Mouse (Mus musculus) C2C12 (cell line): ENCODE measurements around the gene Tmem135. TPM values are rescaled to one million over a fixed set of nuclear protein-coding genes. Genes with fewer than 3 reads are reported as not detected.

Experiments
- H3K27me3 ChIP-seq: one replicate; pipeline ENCODE4 v1.6.1; 2011; ENCODE audit not compliant: control insufficient read depth, insufficient read depth, insufficient read length
- H3K36me3 ChIP-seq: one replicate; pipeline ENCODE4 v1.6.1; 2011; ENCODE audit not compliant: control insufficient read depth, insufficient read depth
- H3K4me3 ChIP-seq: one replicate; pipeline ENCODE4 v1.5.1; 2011; ENCODE audit warnings: mild to moderate bottlenecking, control low read depth; ENCODE audit not compliant: poor library complexity, insufficient read depth, severe bottlenecking
- H3K79me2 ChIP-seq: one replicate; pipeline ENCODE4 v1.6.1; 2011; ENCODE audit not compliant: control insufficient read depth, insufficient read depth
- H3K79me3 ChIP-seq: one replicate; pipeline ENCODE4 v1.6.1; 2011; ENCODE audit warnings: low read depth, control low read depth
- H3ac ChIP-seq: one replicate; pipeline ENCODE3; 2011; ENCODE audit warnings: low read depth; ENCODE audit not compliant: control insufficient read depth, insufficient read length
- CEBPB ChIP-seq: IDR thresholded peaks from one replicate; pipeline ENCODE4 v1.6.1; 2011; ENCODE audit warnings: low read depth, mild to moderate bottlenecking, control low read depth, moderate library complexity
- CTCF ChIP-seq: IDR thresholded peaks from one replicate; pipeline ENCODE4 v1.5.1; 2011; ENCODE audit not compliant: control insufficient read depth, insufficient read depth, insufficient read length
- FOSL1 ChIP-seq: IDR thresholded peaks from one replicate; pipeline ENCODE4 v1.8.0; 2011; ENCODE audit warnings: mild to moderate bottlenecking, low read length; ENCODE audit not compliant: poor library complexity, insufficient read depth, severe bottlenecking
- MAX ChIP-seq: IDR thresholded peaks from one replicate; pipeline ENCODE4 v1.6.1; 2011; ENCODE audit warnings: mild to moderate bottlenecking, control low read depth
- MYOD1 ChIP-seq: IDR thresholded peaks from one replicate; pipeline ENCODE4 v1.6.1; 2011; ENCODE audit warnings: low read depth; ENCODE audit not compliant: control insufficient read depth, insufficient read length
- MYOG ChIP-seq: IDR thresholded peaks from one replicate; pipeline ENCODE4 v1.6.1; 2011; ENCODE audit not compliant: control insufficient read depth, insufficient read length; ENCODE audit errors: extremely low read depth
- USF1 ChIP-seq: IDR thresholded peaks from one replicate; pipeline ENCODE4 v1.6.1; 2011; ENCODE audit warnings: low read depth, mild to moderate bottlenecking, control low read depth, moderate library complexity
- long read RNA-seq, 2 experiments: library from polyadenylated mRNA; unstranded; transcript quantifications; one replicate each; pipeline ENCODE4 v2.0.0; 2019 to 2020
- polyA plus RNA-seq: library from polyadenylated mRNA; unstranded; fragments of >200 nt; fragmentation: generic; extraction: Trizol; gene quantifications from one replicate; pipeline ENCODE4 v1.2.1, GENCODE M21; 2012; ENCODE audit warnings: missing spikeins

Gene Tmem135
- polyA plus RNA-seq, result 4.5 TPM
- long read RNA-seq, experiment 1, transcript Tmem135-201 (15 exons, 3,700 nt), result major isoform, 6 of 10 reads
- long read RNA-seq, experiment 1, partial matches to known transcripts, result 0 of 10 reads
- long read RNA-seq, experiment 1, other reads (novel, unspliced or antisense), result 4 of 10 reads
- long read RNA-seq, experiment 2, transcript Tmem135-201 (15 exons, 3,700 nt), result major isoform, 22 of 27 reads
- long read RNA-seq, experiment 2, partial matches to known transcripts, result 3 of 27 reads
- long read RNA-seq, experiment 2, other reads (novel, unspliced or antisense), result 2 of 27 reads

DNA sequence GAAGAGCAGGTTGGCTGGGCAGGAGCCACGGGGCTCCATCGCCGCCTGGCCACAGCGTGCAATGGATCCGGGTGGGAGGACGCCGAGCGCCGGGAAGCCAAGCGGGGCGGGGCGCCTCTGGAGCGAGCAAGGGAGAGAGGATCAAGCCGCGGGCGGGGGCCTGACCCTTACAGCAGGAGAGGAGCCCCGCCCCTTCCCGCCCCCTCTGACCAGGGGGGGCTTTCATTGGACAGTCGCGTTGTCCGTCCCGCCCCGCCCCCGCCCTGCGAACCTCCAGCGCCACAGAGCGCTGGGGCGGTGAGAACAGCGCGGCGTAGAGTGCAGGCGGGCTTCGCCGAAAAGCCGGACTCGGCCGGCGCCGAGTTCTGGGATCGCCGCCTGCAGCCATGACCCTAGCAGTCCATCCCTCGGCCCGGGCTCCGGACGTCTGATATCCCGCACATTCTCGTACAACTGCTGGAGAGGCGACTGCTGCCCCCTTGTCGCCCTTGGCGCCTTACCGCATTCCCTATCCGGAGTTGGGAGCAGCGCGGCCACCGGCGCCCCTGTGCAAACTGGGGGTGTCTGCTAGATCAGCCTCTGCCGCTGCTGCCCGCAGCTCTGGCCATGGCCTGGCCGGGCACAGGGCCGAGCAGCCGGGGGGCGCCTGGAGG lies at the start of gene Tmem135, which contains the start of gene Fzd4:
Gene Tmem135, minus strand, starts transcription at position 142 of the 653 bp plus-strand sequence.
Gene Fzd4, plus strand, starts transcription at position 275 of the 653 bp plus-strand sequence.
- H3K36me3 ChIP-seq, result no peaks in the 10 kb centered on the region
- TF ChIP-seq MYOD1 (no peak), CTCF (no peak), FOSL1 (no peak), CEBPB (no peak), USF1 (no peak), MYOG (no peak), MAX (no peak)
- H3K79me3 ChIP-seq, result no peaks in the 10 kb centered on the region
- H3K4me3 ChIP-seq, result peak within 1 kb of the TSS; percentile 14
- no peaks in the 10 kb centered on the region for H3K79me2 ChIP-seq
- H3ac ChIP-seq, result peak within 1 kb of the TSS; percentile 36
- no peaks in the 10 kb centered on the region for H3K27me3 ChIP-seq

DNA sequence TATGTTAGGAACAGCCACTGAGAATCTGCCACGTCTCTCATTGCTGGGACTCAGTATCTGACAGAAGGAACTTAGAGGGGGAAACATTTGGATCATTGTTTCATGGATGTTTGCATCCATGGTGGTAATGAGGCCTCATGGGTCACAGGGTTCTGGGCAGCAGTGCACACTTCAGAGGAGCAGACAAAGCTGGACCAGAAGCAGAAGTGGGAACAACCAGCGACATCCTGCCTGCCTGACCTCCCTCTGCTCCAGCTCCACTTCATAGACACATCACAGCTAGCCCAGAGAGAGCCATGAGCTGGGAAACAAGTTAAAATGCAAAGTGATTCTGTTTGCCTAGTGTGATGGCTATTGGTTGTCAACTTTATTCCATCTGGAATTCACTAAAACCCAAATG lies 46.3 kb upstream of the Tmem135 start:
- TF ChIP-seq CTCF, result no peak
- TF ChIP-seq MYOG, result no peak
- TF ChIP-seq CEBPB, result no peak
- TF ChIP-seq MAX, result no peak
- no peak for TF ChIP-seq MYOD1
- TF ChIP-seq FOSL1, result no peak
- no peak for TF ChIP-seq USF1
- no peaks in the 10 kb centered on the region for H3K36me3 ChIP-seq
- no peak overlapping the region for H3K4me3 ChIP-seq
- H3ac ChIP-seq, result no peak overlapping the region
- H3K79me2 ChIP-seq, result no peaks in the 10 kb centered on the region
- no peaks in the 10 kb centered on the region for H3K79me3 ChIP-seq
- no peaks in the 10 kb centered on the region for H3K27me3 ChIP-seq

DNA sequence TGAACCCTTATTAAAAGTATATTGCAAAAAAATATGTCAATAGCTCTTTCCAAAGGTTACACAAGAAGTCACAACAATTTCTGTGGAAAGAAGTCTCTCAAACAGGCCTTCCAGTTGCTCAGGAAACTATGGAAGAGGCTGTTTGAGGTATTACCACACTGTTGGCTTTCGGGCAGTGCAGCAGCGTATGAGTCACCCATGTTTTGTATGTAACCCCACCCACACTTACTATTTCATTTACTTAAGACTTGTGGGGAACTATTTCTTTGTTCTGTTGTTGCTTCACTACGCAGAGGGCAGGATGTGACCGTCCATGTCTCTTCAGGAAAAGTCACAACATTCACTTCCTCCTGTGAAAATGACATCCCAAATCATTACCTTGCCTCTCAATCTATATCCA lies 41.1 kb upstream of the Tmem135 start:
- no peak overlapping the region for H3K4me3 ChIP-seq
- H3K27me3 ChIP-seq, result no peaks in the 10 kb centered on the region
- H3K36me3 ChIP-seq, result no peaks in the 10 kb centered on the region
- H3K79me2 ChIP-seq, result no peaks in the 10 kb centered on the region
- no peak for TF ChIP-seq USF1
- TF ChIP-seq FOSL1, result no peak
- no peak for TF ChIP-seq MYOD1
- no peak for TF ChIP-seq CTCF
- TF ChIP-seq MYOG, result no peak
- no peak for TF ChIP-seq MAX
- TF ChIP-seq CEBPB, result no peak
- no peaks in the 10 kb centered on the region for H3K79me3 ChIP-seq
- no peak overlapping the region for H3ac ChIP-seq

DNA sequence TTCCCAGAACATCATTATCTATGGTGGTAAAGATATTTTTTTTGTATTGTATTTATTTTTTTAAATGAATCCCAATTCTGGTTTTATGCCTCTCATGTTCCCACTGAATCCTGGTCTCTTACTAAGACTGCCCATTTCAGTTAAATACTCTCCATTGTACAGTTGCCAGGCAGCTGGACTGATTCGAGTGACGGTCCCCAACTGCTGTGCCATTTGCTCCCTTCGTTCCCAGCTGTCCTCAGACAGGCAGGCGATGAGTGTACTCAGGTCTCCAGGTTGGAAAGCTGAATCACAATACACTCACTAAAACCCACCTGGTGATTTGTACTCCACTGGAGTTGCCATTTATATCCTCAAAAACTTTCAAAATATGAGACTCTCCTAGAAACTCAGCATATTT lies 38.2 kb upstream of the Tmem135 start:
- no peak overlapping the region for H3K4me3 ChIP-seq
- TF ChIP-seq CTCF (no peak), USF1 (no peak), MAX (no peak), MYOD1 (no peak), CEBPB (no peak), MYOG (no peak), FOSL1 (no peak)
- H3K36me3 ChIP-seq, result no peaks in the 10 kb centered on the region
- no peaks in the 10 kb centered on the region for H3K27me3 ChIP-seq
- H3ac ChIP-seq, result no peak overlapping the region
- H3K79me3 ChIP-seq, result no peaks in the 10 kb centered on the region
- H3K79me2 ChIP-seq, result no peaks in the 10 kb centered on the region

DNA sequence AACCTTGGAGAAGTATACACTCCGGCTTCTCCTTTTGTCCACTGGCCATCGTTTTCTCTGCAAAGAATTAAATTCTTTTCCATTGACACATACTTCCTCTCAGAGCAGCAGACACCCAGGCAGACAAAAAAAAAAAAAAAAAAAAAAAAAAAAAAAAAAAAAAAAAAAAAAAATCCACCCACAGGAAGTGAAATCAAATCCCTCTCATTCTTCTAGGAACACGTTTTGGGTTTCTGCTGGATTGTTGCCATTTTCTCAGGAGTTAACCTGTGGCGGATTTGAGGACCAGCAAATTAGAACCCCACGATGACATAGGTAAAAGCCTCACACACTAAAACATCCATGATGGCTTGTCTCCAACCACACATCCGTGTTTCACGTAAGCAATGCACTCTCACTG lies 37.3 kb upstream of the Tmem135 start:
- Histone ChIP-seq H3K36me3 (no peaks in the 10 kb centered on the region), H3K27me3 (no peaks in the 10 kb centered on the region), H3K79me2 (no peaks in the 10 kb centered on the region), H3ac (no peak overlapping the region), H3K79me3 (no peaks in the 10 kb centered on the region), H3K4me3 (no peak overlapping the region)
- TF ChIP-seq MAX (no peak), MYOD1 (no peak), FOSL1 (no peak)

DNA sequence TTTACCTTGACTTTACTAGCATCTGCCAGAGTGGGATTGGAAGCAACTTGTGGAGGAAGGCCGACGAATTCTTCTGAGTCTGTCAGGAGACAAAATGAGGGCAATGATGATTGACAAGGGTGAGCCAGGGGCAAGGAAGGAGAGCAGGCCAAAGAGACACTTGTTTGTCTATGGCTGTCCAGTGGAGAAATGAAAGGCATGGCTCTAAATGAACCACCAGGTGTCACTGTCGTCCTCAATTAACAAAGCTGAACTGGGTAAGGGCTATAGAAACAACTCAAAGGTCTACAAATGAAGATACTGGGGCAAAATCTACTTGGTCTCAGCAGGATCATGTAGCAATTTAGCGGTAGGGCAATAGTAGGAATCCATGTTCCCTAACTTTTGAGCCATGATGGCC lies 33.6 kb upstream of the Tmem135 start:
- H3ac ChIP-seq, result no peak overlapping the region
- H3K4me3 ChIP-seq, result no peak overlapping the region
- no peaks in the 10 kb centered on the region for H3K79me3 ChIP-seq
- H3K79me2 ChIP-seq, result no peaks in the 10 kb centered on the region
- H3K27me3 ChIP-seq, result no peaks in the 10 kb centered on the region
- no peaks in the 10 kb centered on the region for H3K36me3 ChIP-seq
- TF ChIP-seq MYOG, result no peak
- peak; percentile 23 for TF ChIP-seq CTCF
